Mouse (Mus musculus) left cerebral cortex, adult 6 months (tissue): ENCODE data around the gene Slc25a51. TPM values are rescaled to one million over a fixed set of nuclear protein-coding genes. Genes with fewer than 3 reads are reported as not detected.

Experiments used
- long read RNA-seq, 2 experiments: library from polyadenylated mRNA; unstranded; transcript quantifications; one replicate each; pipeline ENCODE4 v2.0.0; 2019 to 2020
- polyA plus RNA-seq: library from polyadenylated mRNA; unstranded; fragments of <200 nt; fragmentation: Nextera tagmentation; gene quantifications from 2 replicates; pipeline ENCODE4 v1.2.3, GENCODE M21; 2021

Slc25a51 gene
- polyA plus RNA-seq: 47.2 and 53.3 TPM in 2 replicates
- long read RNA-seq, experiment 1, full-length matches to known transcripts: 293 of 300 reads
- long read RNA-seq, experiment 1, partial matches to known transcripts: 0 of 300 reads
- long read RNA-seq, experiment 1, other reads (novel, unspliced or antisense): 7 of 300 reads
- long read RNA-seq, experiment 2, full-length matches to known transcripts: 38 of 49 reads
- long read RNA-seq, experiment 2, partial matches to known transcripts: 0 of 49 reads
- long read RNA-seq, experiment 2, other reads (novel, unspliced or antisense): 11 of 49 reads

GRCm38 (mm10) chr4:45408427-45409132, at the start of gene Slc25a51:
TSS of gene Slc25a51 (minus strand) at chr4:45408766.

Other genes with a start within 250 kb of the Slc25a51 start
- 1.9 and 2.9 TPM in 2 replicates for gene Frmpd1, start 223.9 kb downstream of the Slc25a51 start, polyA plus RNA-seq
- gene Trmt10b, start 111.6 kb downstream of the Slc25a51 start, polyA plus RNA-seq: 12.7 and 20.7 TPM in 2 replicates
- 1.4 and 7.3 TPM in 2 replicates for gene Dcaf10, start 66.7 kb downstream of the Slc25a51 start, polyA plus RNA-seq
- 19.8 and 24.0 TPM in 2 replicates for gene Exosc3, start 66.0 kb downstream of the Slc25a51 start, polyA plus RNA-seq
- gene Shb, start 123.7 kb upstream of the Slc25a51 start, polyA plus RNA-seq: 2.1 and 3.2 TPM in 2 replicates